Mouse (Mus musculus): Measurements from ENCODE around the gene Dnajb2. TPM values are rescaled to one million over a fixed set of nuclear protein-coding genes. Genes with fewer than 3 reads are reported as not detected.

The Dnajb2 gene
- total RNA-seq, 2 experiments from 2014 or later = 58.3 to 61.4 TPM

- intact Hi-C loops (cut with DNase I) = no loop called here
Measured at GRCm38 (mm10) chr1:75289888-75290431, 53.8 kb downstream of the Dnajb2 start.

DNA sequence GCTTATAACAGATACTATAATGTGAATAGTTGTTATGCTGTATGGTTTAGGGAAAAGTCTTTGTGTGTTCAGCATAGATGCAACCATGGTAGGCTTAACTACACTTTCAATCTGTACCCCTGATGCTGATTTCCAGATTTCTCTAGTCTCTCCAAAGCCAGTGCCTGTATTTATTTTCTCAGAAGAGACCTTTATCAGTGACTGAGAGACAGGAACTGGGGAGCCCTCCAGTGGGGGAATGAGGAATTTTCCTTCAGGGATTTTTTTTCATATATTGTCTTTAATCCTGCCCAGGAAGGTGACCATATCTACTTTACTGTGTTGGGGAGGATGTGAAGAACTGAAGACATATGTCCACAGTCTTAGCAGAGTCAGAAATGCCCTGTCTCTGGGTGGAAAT is 54.4 kb downstream of the Dnajb2 start:
- intact Hi-C loops (cut with DNase I) = no loop called here
- DNase-seq = peak; percentile 50 to 57

More at GRCm38 (mm10) chr1:75289888-75290431, 53.8 kb downstream of the Dnajb2 start:
- DNase-seq = no peak

DNA sequence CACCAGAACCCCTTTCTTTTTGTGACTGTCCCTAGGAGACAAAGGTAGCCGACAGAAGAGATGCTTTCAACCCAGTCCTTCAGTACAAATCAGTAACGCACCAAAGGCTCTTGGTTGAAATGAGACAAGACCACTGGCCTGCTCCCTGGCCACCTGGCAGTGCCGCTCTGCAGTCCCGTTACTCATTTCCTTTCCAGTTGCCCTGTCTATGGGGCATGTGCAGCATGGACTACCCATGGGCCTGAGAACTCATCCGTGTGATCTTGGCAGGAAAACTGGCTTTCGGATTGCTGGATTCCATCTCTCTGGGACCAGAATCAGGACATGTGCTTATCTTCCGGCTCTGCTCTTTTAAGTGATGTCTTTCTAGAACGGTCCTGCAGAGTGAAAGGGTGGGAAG is 55.1 kb downstream of the Dnajb2 start:
- intact Hi-C loops (cut with DNase I) = no loop called here
- DNase-seq = no peak

GRCm38 (mm10) chr1:75292476-75293330 is 56.5 kb downstream of the Dnajb2 start:
- peak in 1 of 2 experiments; percentile 42 for DNase-seq
- intact Hi-C loops (cut with DNase I) = no loop called here

GRCm38 (mm10) chr1:75293331-75293701 is 57.1 kb downstream of the Dnajb2 start:
- intact Hi-C loops (cut with DNase I) = no loop called here

GRCm38 (mm10) chr1:75294294-75294693 is 58.1 kb downstream of the Dnajb2 start:
- no peak for DNase-seq
- intact Hi-C loops (cut with DNase I) = no loop called here

More at GRCm38 (mm10) chr1:75293331-75293701, 57.1 kb downstream of the Dnajb2 start:
- no peak for DNase-seq

Small RNA genes within 50 kb of the gene (microRNA-seq; reads per million reads assigned to microRNA genes)
- gene Gm27943 = 0 reads per million in 2 experiments

Other genes with a start within 250 kb of the Dnajb2 start
- gene Nhej1, start 111.2 kb upstream of the Dnajb2 start, total RNA-seq (2021) = 1 to 10 TPM; 2.2 to 2.7 TPM
- 1 to 10 TPM in 1 of 2 experiments, under 1 TPM in 1; 0.72 to 1.6 TPM for gene Slc23a3, start 102.5 kb upstream of the Dnajb2 start, total RNA-seq (2021)
- gene Cnppd1, start 93.7 kb upstream of the Dnajb2 start, total RNA-seq (2021) = 10 to 100 TPM; 31.4 to 34.9 TPM
- 10 to 100 TPM; 29.2 to 33.2 TPM for gene Retreg2, start 93.6 kb upstream of the Dnajb2 start, total RNA-seq (2021)
- 10 to 100 TPM; 20.2 to 20.4 TPM for gene Zfand2b, start 67.8 kb upstream of the Dnajb2 start, total RNA-seq (2021)
- 10 to 100 TPM; 23.6 to 26.8 TPM for gene Abcb6, start 56.0 kb upstream of the Dnajb2 start, total RNA-seq (2021)
- gene Ankzf1, start 44.3 kb upstream of the Dnajb2 start, total RNA-seq (2021) = 10 to 100 TPM; 12.5 TPM
- 10 to 100 TPM; 51.6 to 54.2 TPM for gene Atg9a, start 44.2 kb upstream of the Dnajb2 start, total RNA-seq (2021)
- 10 to 100 TPM in 1 of 2 experiments, 1 to 10 TPM in 1; 9.9 to 10.5 TPM for gene Glb1l, start 25.6 kb upstream of the Dnajb2 start, total RNA-seq (2021)
- 10 to 100 TPM; 60.1 to 61.4 TPM for gene Stk16, start 25.6 kb upstream of the Dnajb2 start, total RNA-seq (2021)
- gene Tuba4a, start 16.5 kb upstream of the Dnajb2 start, total RNA-seq (2021) = 100 to 1,000 TPM; 543 to 577 TPM
- not detected for gene A630095N17Rik, start 4.3 kb upstream of the Dnajb2 start, total RNA-seq (2021)
- under 1 TPM; 0.34 to 0.42 TPM for gene Ptprn, start 28.1 kb downstream of the Dnajb2 start, total RNA-seq (2021)
- not detected for gene Resp18, start 42.0 kb downstream of the Dnajb2 start, total RNA-seq (2021)
- 10 to 100 TPM; 92.2 to 92.7 TPM for gene Dnpep, start 81.6 kb downstream of the Dnajb2 start, total RNA-seq (2021)
- gene Des, start 123.9 kb downstream of the Dnajb2 start, total RNA-seq (2021) = 100 to 1,000 TPM; 909 to 916 TPM
- gene Speg, start 138.9 kb downstream of the Dnajb2 start, total RNA-seq (2021) = 100 to 1,000 TPM; 104 to 112 TPM
- gene Gmppa, start 199.5 kb downstream of the Dnajb2 start, total RNA-seq (2021) = 10 to 100 TPM; 39.7 to 40.1 TPM
- gene Asic4, start 214.0 kb downstream of the Dnajb2 start, total RNA-seq (2021) = not detected
- gene Chpf, start 242.9 kb downstream of the Dnajb2 start, total RNA-seq (2021) = 10 to 100 TPM; 38.6 to 39.5 TPM
- gene Tmem198, start 243.1 kb downstream of the Dnajb2 start, total RNA-seq (2021) = under 1 TPM; 0.38 to 0.52 TPM